Mouse (Mus musculus): ENCODE measurements around the gene March6.

DNA sequence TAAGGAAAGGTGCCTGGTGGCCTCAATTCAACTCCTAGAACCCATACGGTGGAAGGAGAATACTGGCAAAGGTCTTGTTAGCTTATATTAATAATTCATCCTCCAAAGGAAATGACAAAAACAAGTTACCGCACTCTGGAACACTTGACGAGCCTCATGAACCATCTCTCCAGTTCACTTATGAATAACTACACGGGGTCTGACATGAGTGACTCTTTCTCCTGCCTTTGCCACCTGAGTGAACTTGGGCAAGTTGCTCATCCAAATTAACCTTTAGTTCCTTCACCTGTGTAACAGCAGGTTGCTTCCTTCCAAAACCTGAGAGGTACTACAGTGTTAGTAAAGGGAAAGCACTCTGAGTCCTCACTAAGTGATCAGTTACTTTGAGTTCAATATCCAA is 2.4 kb downstream of the March6 start:
- TF ChIP-seq ZNF384 (IDR thresholded peaks at IDR 0.05; ENCODE audit: low read depth, low read length) (no peak), ZC3H11A (IDR thresholded peaks at IDR 0.05; ENCODE audit: borderline replicate concordance, low read depth, low read length) (no peak), CHD2 (IDR thresholded peaks at IDR 0.05; ENCODE audit: low read depth, low read length) (no peak), HCFC1 (IDR thresholded peaks at IDR 0.05; ENCODE audit: borderline replicate concordance, insufficient read depth, low read length) (no peak), MAFK (IDR thresholded peaks at IDR 0.05; ENCODE audit: insufficient read depth, low read depth, low read length) (no peak)

Data from ES-E14 (cell line).